Comparison of ENCODE assay signal across 1 mouse cellular context in genomic region chr9:65345854-65346475, GRCm38 (mm10).
TF ChIP-seq lines count a peak whose summit lies in the region.

Gene Pdcd7 (plus strand): TSS chr9:65346104.

TF ChIP-seq in MEL, 35 proteins besides CTCF, POLR2A, EP300 and RAD21 (continued from another document):
- TF ChIP-seq ZKSCAN1 (IDR thresholded peaks at IDR 0.05; ENCODE audit: low read depth, low read length), result no peak
- peak; percentile 58; the same call in 1 of the 2 replicates for TF ChIP-seq MAX (IDR thresholded peaks at IDR 0.05; ENCODE audit: low read length)
- TF ChIP-seq CHD1 (IDR thresholded peaks at IDR 0.05; ENCODE audit: low read depth, low read length), result no peak
- peak; percentile 81 for TF ChIP-seq MXI1 (IDR thresholded peaks at IDR 0.05; ENCODE audit: low read depth, low read length)
TF ChIP-seq in MEL: peak in this region for 16.
